Mouse (Mus musculus) c-Kit-negative CD71-positive TER-119-positive erythroid progenitor cells, embryonic 14.5 days (primary cell): ENCODE data around the gene Mettl23.
"Not testable (repeated sequence)": the region's sequence is repeated elsewhere in the genome, so short reads cannot be mapped to it uniquely, and the experiment has no call there.

Source experiments
- DNase-seq: peaks from one replicate; pipeline ENCODE4 v3.0.0-alpha.2; 2013; ENCODE audit warnings: low read depth, low spot score

The Mettl23 gene

GRCm38 (mm10) chr11:116848086-116848876, 5.2 kb downstream of the Mettl23 start:
- no peak for DNase-seq

- DNase-seq = not testable (repeated sequence)
Measured at GRCm38 (mm10) chr11:116848877-116849178, 5.8 kb downstream of the Mettl23 start.

- no peak for DNase-seq
Measured at GRCm38 (mm10) chr11:116849587-116849986, 6.5 kb downstream of the Mettl23 start.

- DNase-seq = no peak
Measured at GRCm38 (mm10) chr11:116850085-116850484, 7.0 kb downstream of the Mettl23 start.

- DNase-seq = no peak
Measured at GRCm38 (mm10) chr11:116850833-116851477, 7.9 kb downstream of the Mettl23 start.

GRCm38 (mm10) chr11:116851576-116852290, 8.7 kb downstream of the Mettl23 start:
- DNase-seq = peak; percentile 29

GRCm38 (mm10) chr11:116852291-116852890, 9.3 kb downstream of the Mettl23 start, which contains the start of gene Mfsd11:
Mfsd11 (plus strand) TSS chr11:116852440.
- DNase-seq = peak; percentile 69

GRCm38 (mm10) chr11:116852891-116853511, 9.9 kb downstream of the Mettl23 start, which contains the start of gene Srsf2:
Srsf2 (minus strand) TSS chr11:116853094.
- DNase-seq = peak; percentile 89

GRCm38 (mm10) chr11:116853512-116853928, 10.4 kb downstream of the Mettl23 start:
- peak; percentile 90 for DNase-seq

GRCm38 (mm10) chr11:116854279-116854678, 11.2 kb downstream of the Mettl23 start:
- DNase-seq = no peak

GRCm38 (mm10) chr11:116857183-116857850, 14.2 kb downstream of the Mettl23 start:
- no peak for DNase-seq

GRCm38 (mm10) chr11:116864444-116864843, 21.4 kb downstream of the Mettl23 start:
- DNase-seq = no peak

GRCm38 (mm10) chr11:116865945-116866585, 23.0 kb downstream of the Mettl23 start:
- no peak for DNase-seq

GRCm38 (mm10) chr11:116868129-116868528, 25.1 kb downstream of the Mettl23 start:
- DNase-seq = no peak

GRCm38 (mm10) chr11:116869223-116869622, 26.1 kb downstream of the Mettl23 start:
- DNase-seq = no peak

GRCm38 (mm10) chr11:116869641-116870040, 26.6 kb downstream of the Mettl23 start:
- DNase-seq = no peak

GRCm38 (mm10) chr11:116871538-116871937, 28.5 kb downstream of the Mettl23 start:
- no peak for DNase-seq

- no peak for DNase-seq
Measured at GRCm38 (mm10) chr11:116873987-116874386, 30.9 kb downstream of the Mettl23 start.

GRCm38 (mm10) chr11:116878454-116878853, 35.4 kb downstream of the Mettl23 start:
- no peak for DNase-seq

GRCm38 (mm10) chr11:116880839-116881238, 37.8 kb downstream of the Mettl23 start:
- DNase-seq = no peak
